Comparison of ENCODE assay signal across 22 mouse cellular contexts in the genomic region with DNA sequence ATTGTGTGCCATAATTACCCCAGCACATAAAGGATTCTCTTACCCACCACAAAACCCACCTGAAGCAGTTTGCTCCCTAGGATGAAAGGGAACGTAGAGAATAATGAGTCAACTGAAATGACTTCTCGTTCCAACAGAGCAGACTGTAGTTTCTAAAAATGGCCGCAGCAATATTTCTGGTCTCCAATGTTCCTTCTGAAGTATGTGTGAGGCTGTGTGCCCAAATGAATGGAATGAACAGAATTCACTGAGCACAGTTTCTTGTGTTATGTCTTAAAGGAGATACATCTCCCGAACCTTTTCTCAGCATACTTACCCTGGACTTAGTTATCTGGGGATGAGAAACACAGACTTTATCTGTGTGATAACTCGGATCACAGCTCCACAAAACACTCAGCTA.
DNase-seq lines count a peak whose midpoint lies in the region; ATAC-seq and TF ChIP-seq lines count a peak whose summit lies in the region.
"Had no signal": no experiment of that assay in that cellular context is flagged by ENCODE, and none has a peak within 500 bp of the region (broad histone marks: within the 10 kb centered on the region; RNA-seq: fewer than 3 reads in every experiment).

No protein-coding gene starts in this region.

- no peak for DNase-seq in heart, embryonic 10.5 days (ENCODE audit: low spot score)
- peak; percentile 29 to 36 for DNase-seq in left cerebral cortex, adult 18-20 months (ENCODE audit: low spot score in 2 of 2)
- DNase-seq in left cerebral cortex, postnatal 4 days = no peak
- DNase-seq in brain, adult 2 months (ENCODE audit: low read depth, low spot score) = peak; percentile 76
- no peak for DNase-seq in adrenal gland, postnatal 25 days
- DNase-seq: adrenal gland, adult 8-10 months; cerebellum, postnatal 14 days; embryo, embryonic 11 days; gastrocnemius, postnatal 10 days; kidney, adult 8-10 months; kidney, postnatal 14 days; liver, postnatal 0 days; lung, postnatal 10 days; spleen, adult 18-20 months; thymus, postnatal 36 days had no signal

- no peak overlapping the region for H3K4me3 ChIP-seq in heart, embryonic 13.5 days
- H3K4me3 ChIP-seq in heart, embryonic 10.5 days = no peak overlapping the region
- H3K4me3 ChIP-seq in cortical plate, adult 2 months (ENCODE audit: insufficient read depth, low read length) = no peak overlapping the region
- H3K4me3 ChIP-seq: forebrain, embryonic 15.5 days; limb, embryonic 13.5 days; midbrain, embryonic 13.5 days; neural tube, embryonic 12.5 days had no signal

- H3K9me3 ChIP-seq in heart, embryonic 13.5 days = no peaks in the 10 kb centered on the region
- H3K9me3 ChIP-seq in heart, embryonic 10.5 days = no peaks in the 10 kb centered on the region
- H3K9me3 ChIP-seq: forebrain, embryonic 15.5 days; limb, embryonic 13.5 days; midbrain, embryonic 13.5 days; neural tube, embryonic 12.5 days had no signal

- H3K36me3 ChIP-seq in heart, embryonic 13.5 days = no peaks in the 10 kb centered on the region
- H3K36me3 ChIP-seq in heart, embryonic 10.5 days = no peaks in the 10 kb centered on the region
- H3K36me3 ChIP-seq: forebrain, embryonic 15.5 days; limb, embryonic 13.5 days; midbrain, embryonic 13.5 days; neural tube, embryonic 12.5 days had no signal

- intact Hi-C loops in left cerebral cortex, postnatal 4 days (cut with DNase I) = no loop called here

- 41% methylated on average over 5 of the region's 5 CpGs for WGBS in heart, embryonic 13.5 days
- WGBS in heart, embryonic 10.5 days = 70% methylated on average over 5 of the region's 5 CpGs

- no peak overlapping the region for H3K4me2 ChIP-seq in heart, embryonic 13.5 days
- H3K4me2 ChIP-seq: forebrain, embryonic 15.5 days; hindbrain, embryonic 14.5 days; limb, embryonic 13.5 days; midbrain, embryonic 13.5 days; neural tube, embryonic 12.5 days had no signal

- peaks cover 54% of the 10 kb centered on the region for H3K4me1 ChIP-seq in heart, embryonic 13.5 days
- peaks cover 20% of the 10 kb centered on the region; the same call in 1 of the 2 replicates for H3K4me1 ChIP-seq in heart, embryonic 10.5 days
- peaks cover 12% of the 10 kb centered on the region; the same call in 1 of the 2 replicates for H3K4me1 ChIP-seq in cortical plate, adult 2 months (ENCODE audit: control insufficient read depth, insufficient read depth, low read length)
- H3K4me1 ChIP-seq: midbrain, embryonic 13.5 days; neural tube, embryonic 12.5 days had no signal

- ATAC-seq in heart, embryonic 13.5 days (ENCODE audit: extremely low read depth, insufficient number of reproducible peaks, low FRiP score, low TSS enrichment) = no peak
- ATAC-seq: forebrain, embryonic 15.5 days; midbrain, embryonic 13.5 days had no signal

- no peak overlapping the region for H3K9ac ChIP-seq in heart, embryonic 13.5 days
- H3K9ac ChIP-seq: forebrain, embryonic 15.5 days; hindbrain, embryonic 14.5 days; limb, embryonic 13.5 days; liver, postnatal 0 days; midbrain, embryonic 13.5 days; neural tube, embryonic 12.5 days had no signal

- no peak for TF ChIP-seq POLR2A in cortical plate, adult 2 months (IDR thresholded peaks at IDR 0.05; ENCODE audit: extremely low read depth, insufficient read depth, low read length)

- no peaks in the 10 kb centered on the region for H3K27me3 ChIP-seq in heart, embryonic 13.5 days (replicated peaks)
- H3K27me3 ChIP-seq in heart, embryonic 10.5 days (ENCODE audit: insufficient read depth, poor library complexity, severe bottlenecking) = no peaks in the 10 kb centered on the region
- H3K27me3 ChIP-seq: forebrain, embryonic 15.5 days; limb, embryonic 13.5 days; midbrain, embryonic 13.5 days; neural tube, embryonic 12.5 days had no signal

- peak overlapping the region; percentile 75 for H3K27ac ChIP-seq in heart, embryonic 13.5 days (replicated peaks)
- no peak overlapping the region for H3K27ac ChIP-seq in heart, embryonic 10.5 days
- peak overlapping the region; percentile 51; the same call in 1 of the 2 replicates for H3K27ac ChIP-seq in cortical plate, adult 2 months (ENCODE audit: insufficient read depth, low read length)
- H3K27ac ChIP-seq: forebrain, embryonic 15.5 days; hindbrain, embryonic 14.5 days; limb, embryonic 13.5 days; midbrain, embryonic 13.5 days; neural tube, embryonic 12.5 days had no signal

- no peak for TF ChIP-seq CTCF in cortical plate, adult 2 months (IDR thresholded peaks at IDR 0.05; ENCODE audit: extremely low read depth, insufficient read depth, low read length)

Comparison
In these comparisons a context has a peak if more than half of its experiments do, and no peak if none do; other contexts are left out.
1. DNase-seq: peak in left cerebral cortex, adult 18-20 months (2 of 2) and brain, adult 2 months (single experiment); none in heart, embryonic 10.5 days (single experiment), left cerebral cortex, postnatal 4 days (single experiment) and adrenal gland, postnatal 25 days (single experiment).